Mouse (Mus musculus) limb, embryonic 14.5 days (tissue): Measurements from ENCODE around the gene Gm4353. TPM values are rescaled to one million over a fixed set of nuclear protein-coding genes. Genes with fewer than 3 reads are reported as not detected.

Experiments used
- ATAC-seq: fragments of 200-750 bp; cut with Nextera tagmentation; 2 replicates; pipeline ENCODE4 v1.8.0; 2017; ENCODE audit warnings: low read depth, moderate number of reproducible peaks, moderate TSS enrichment; ENCODE audit not compliant: low FRiP score
- DNase-seq: peaks from one replicate; pipeline ENCODE4 v3.0.0-alpha.2; 2015; ENCODE audit warnings: low spot score
- H3K27ac ChIP-seq: fragments of 300-500 bp; sonication (generic); replicated peaks from 2 replicates; pipeline ENCODE4 v1.5.1; 2014; ENCODE audit warnings: low read depth, mild to moderate bottlenecking, low read length, moderate library complexity, mixed read lengths
- H3K27me3 ChIP-seq: fragments of 300-500 bp; sonication (generic); 2 replicates; pipeline ENCODE4 v1.6.1; 2014; ENCODE audit warnings: low read length, mixed read lengths; ENCODE audit not compliant: control insufficient read depth, insufficient read depth
- H3K36me3 ChIP-seq: fragments of 300-500 bp; sonication (generic); 2 replicates; pipeline ENCODE4 v1.6.1; 2014; ENCODE audit warnings: mild to moderate bottlenecking, low read length, moderate library complexity, mixed read lengths; ENCODE audit not compliant: control insufficient read depth, insufficient read depth
- H3K4me1 ChIP-seq: fragments of 300-500 bp; sonication (generic); 2 replicates; pipeline ENCODE4 v1.6.1; 2014; ENCODE audit warnings: antibody characterized with exemption, low read length, mixed read lengths; ENCODE audit not compliant: control insufficient read depth, insufficient read depth
- H3K4me2 ChIP-seq: fragments of 300-500 bp; sonication (generic); replicated peaks from 2 replicates; pipeline ENCODE4 v1.6.1; 2014; ENCODE audit warnings: low read depth, mild to moderate bottlenecking, low read length, moderate library complexity; ENCODE audit not compliant: severe bottlenecking
- H3K4me3 ChIP-seq: fragments of 300-500 bp; sonication (generic); replicated peaks from 2 replicates; pipeline ENCODE4 v1.5.1; 2014; ENCODE audit warnings: low read length
- H3K9ac ChIP-seq: fragments of 300-500 bp; sonication (generic); 2 replicates; pipeline ENCODE4 v1.6.1; 2014; ENCODE audit warnings: mild to moderate bottlenecking, low read depth, low read length, moderate library complexity; ENCODE audit not compliant: severe bottlenecking
- H3K9me3 ChIP-seq: fragments of 300-500 bp; sonication (generic); 2 replicates; pipeline ENCODE4 v1.6.1; 2016; ENCODE audit warnings: low read length; ENCODE audit not compliant: control insufficient read depth
- POLR2A ChIP-seq: fragments of 200-500 bp; IDR thresholded peaks from 2 replicates; pipeline ENCODE4 v1.8.0; 2012; ENCODE audit warnings: inconsistent platforms, mild to moderate bottlenecking, moderate library complexity, borderline replicate concordance; ENCODE audit not compliant: insufficient read depth, insufficient read length; ENCODE audit errors: extremely low read depth
- WGBS: fragments of 180-500 bp; shearing (Covaris S2); extraction: QIAGEN DNeasy Blood & Tissue Kit; methylation state at CpG from one replicate; pipeline ENCODE4 v1.1.7; 2014; 5-methylcytosine and 5-hydroxymethylcytosine counted together
- polyA plus RNA-seq, 2 experiments: library from polyadenylated mRNA; depleted of rRNA in 1 of 2; stranded (reverse) in 1 of 2; unstranded in 1 of 2; fragments of >200 nt; fragmentation: Nextera tagmentation in 1 of 2; extraction: Ambion mirVana in 1 of 2; gene quantifications; 2 replicates each; pipeline versions ENCODE4 v1.2.1 to v1.2.3; 2012 to 2014

Gene Gm4353
- polyA plus RNA-seq, 2 experiments: 0.79 to 1.1 TPM

DNA sequence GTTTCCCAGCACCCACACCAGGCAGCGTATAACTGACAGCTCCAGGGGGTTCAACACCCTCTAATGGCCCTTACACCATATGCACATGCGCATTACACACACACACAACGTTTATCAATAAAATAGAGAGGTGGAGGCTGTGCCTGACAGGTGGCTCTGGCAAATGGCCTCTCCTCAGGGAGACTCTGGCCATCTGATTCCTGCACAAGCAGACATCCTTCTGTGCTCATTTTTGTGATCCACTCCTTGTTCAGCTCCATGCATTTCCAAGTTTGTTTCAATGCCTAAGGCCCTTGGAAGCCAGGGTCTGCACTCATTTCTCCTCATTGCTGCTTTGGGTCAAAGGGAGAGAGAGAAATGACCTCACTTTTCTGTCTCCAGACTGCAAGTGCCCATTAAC is 26.2 kb upstream of the Gm4353 start:
- no peak for ATAC-seq
- 72% methylated on average over 3 of the region's 3 CpGs for WGBS
- no peak for TF ChIP-seq POLR2A

DNA sequence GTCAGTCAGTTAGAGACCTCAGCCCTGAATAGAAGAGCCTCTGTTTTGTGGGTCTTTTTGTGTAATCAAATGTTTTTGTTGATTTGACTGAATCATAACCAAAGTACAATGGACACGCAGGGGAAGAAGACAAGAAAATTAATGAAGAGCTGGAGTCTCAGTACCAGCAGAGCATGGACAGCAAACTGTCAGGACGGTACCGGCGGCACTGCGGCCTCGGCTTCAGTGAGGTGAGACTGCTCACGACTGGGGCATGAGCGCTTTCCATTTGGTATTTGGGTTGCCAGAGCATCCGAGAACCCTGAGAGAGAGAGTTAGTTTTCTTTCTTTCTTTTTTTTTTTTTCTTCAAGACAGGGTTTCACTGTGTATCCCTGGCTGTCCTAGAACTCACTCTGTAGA is 18.7 kb upstream of the Gm4353 start:
- Histone ChIP-seq H3K4me2 (no peak overlapping the region), H3K9me3 (no peaks in the 10 kb centered on the region), H3K27ac (no peak overlapping the region), H3K36me3 (peaks cover 49% of the 10 kb centered on the region), H3K4me1 (no peaks in the 10 kb centered on the region), H3K27me3 (no peaks in the 10 kb centered on the region), H3K4me3 (no peak overlapping the region), H3K9ac (no peak overlapping the region)
- WGBS: 98% methylated on average over 9 of the region's 9 CpGs
- TF ChIP-seq POLR2A: no peak
- DNase-seq (no peak), ATAC-seq (no peak)

More for the DNA sequence above, 26.2 kb upstream of the Gm4353 start:
- no peak overlapping the region for H3K4me2 ChIP-seq
- no peaks in the 10 kb centered on the region for H3K4me1 ChIP-seq
- no peaks in the 10 kb centered on the region for H3K27me3 ChIP-seq
- H3K4me3 ChIP-seq: no peak overlapping the region
- no peak overlapping the region for H3K27ac ChIP-seq
- H3K9ac ChIP-seq: no peak overlapping the region
- H3K36me3 ChIP-seq: peaks cover 10% of the 10 kb centered on the region
- no peaks in the 10 kb centered on the region for H3K9me3 ChIP-seq
- no peak for DNase-seq

DNA sequence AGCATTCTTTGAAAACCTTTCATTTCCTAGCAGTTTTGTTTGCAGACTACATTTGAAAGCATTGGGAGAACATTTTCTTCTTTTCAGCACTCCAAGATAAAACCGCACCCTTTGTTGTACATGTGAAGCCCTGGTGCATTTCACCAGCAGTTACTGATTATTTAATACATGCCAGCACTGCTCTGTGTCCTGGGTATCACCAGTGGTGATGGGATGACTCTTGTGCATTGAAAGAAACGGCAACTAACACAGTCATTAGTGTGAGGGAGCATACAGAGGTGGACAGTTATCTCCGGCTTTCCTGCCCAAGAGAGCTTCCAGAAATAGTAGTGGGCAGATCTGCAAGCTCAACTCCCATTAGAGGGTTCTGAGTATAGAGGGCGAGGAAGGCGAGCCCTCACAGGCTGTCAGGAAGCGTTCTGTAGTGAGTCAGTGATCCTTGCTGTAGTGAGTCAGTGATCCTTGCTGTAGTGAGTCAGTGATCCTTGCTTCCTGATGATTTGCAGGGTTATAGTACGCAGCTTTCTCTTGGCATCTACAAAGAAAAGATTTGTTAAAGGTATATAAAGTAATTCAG is 15.6 kb upstream of the Gm4353 start:
- no peak for DNase-seq
- H3K4me2 ChIP-seq: no peak overlapping the region
- ATAC-seq: no peak
- TF ChIP-seq POLR2A: no peak
- H3K4me3 ChIP-seq: no peak overlapping the region
- peaks cover 32% of the 10 kb centered on the region for H3K36me3 ChIP-seq
- H3K27me3 ChIP-seq: no peaks in the 10 kb centered on the region
- H3K27ac ChIP-seq: 0 out of 2 replicates have a peak overlapping the region, but pooled peaks have one; percentile 2
- H3K9me3 ChIP-seq: no peaks in the 10 kb centered on the region
- WGBS: 94% methylated on average over 7 of the region's 7 CpGs
- peaks cover 8% of the 10 kb centered on the region for H3K4me1 ChIP-seq
- no peak overlapping the region for H3K9ac ChIP-seq

DNA sequence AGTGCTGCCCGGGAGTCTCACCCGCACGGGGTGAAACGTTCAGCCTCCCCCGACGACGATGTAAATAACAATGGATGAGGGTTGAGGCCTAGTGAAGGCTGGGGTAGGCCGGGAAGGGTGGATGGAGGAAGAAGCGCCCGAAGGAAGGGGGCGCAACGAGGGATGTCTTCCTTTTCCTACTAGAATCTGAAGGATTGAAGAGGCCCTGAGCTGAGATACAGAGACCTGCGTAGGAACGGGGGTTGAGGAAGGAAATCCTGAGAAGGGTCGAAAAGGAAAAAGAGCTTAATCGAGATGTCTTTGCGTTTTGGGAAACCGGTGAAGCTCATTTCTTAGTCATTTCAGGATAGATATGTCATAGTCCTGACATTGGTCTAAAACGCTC is 9.0 kb upstream of the Gm4353 start:
- Histone ChIP-seq H3K4me3 (peak overlapping the region; percentile 52), H3K36me3 (no peaks in the 10 kb centered on the region), H3K4me2 (peak overlapping the region; percentile 87), H3K27ac (peak overlapping the region; percentile 92), H3K4me1 (peaks cover 16% of the 10 kb centered on the region), H3K27me3 (no peaks in the 10 kb centered on the region), H3K9me3 (no peaks in the 10 kb centered on the region), H3K9ac (peak overlapping the region; percentile 73)
- ATAC-seq (peak; percentile 86), DNase-seq (peak; percentile 69)
- no peak; the same call in 1 of the 2 replicates for TF ChIP-seq POLR2A
- under 1% methylated on average over 19 of the region's 19 CpGs for WGBS

DNA sequence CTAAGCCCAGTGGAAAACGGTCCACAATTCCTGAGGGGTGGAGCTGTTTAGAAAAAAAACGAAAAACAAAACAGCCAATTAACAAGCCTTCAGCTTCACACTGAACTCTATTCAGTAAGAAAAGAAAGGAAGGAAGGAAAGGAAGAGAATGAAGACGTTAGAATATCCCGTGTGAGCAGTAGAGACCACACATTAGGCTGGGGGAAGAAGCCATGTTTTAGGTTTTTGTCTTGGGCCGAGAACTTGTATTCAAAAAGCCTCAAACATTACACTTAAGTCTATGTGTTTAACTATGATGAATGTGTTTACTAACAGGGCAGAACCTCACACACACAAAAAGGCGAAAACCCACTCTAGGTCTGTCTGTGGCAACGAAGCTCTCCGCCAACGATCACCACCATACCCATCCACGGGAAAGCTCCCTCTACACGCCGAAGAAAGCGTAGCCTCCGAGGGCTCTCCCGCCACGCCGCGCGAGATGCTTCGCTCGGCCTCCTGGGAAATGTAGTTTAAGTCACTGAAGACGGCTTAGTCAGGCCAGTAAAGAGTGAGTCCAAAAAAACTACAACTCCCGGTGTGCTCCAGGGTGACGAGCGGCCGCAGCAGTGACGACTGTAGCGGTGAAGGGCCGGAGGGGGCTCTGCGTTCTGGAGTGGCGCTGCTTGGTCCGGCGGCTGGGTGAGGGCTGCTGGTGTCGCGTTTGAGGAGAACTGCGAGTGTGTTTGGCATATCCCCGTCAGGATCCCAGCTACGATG is 8.5 kb upstream of the Gm4353 start:
- Histone ChIP-seq H3K9ac (peak overlapping the region; percentile 73), H3K4me2 (peak overlapping the region; percentile 87), H3K27ac (peak overlapping the region; percentile 92), H3K4me1 (peaks cover 16% of the 10 kb centered on the region), H3K4me3 (peak overlapping the region; percentile 52), H3K36me3 (no peaks in the 10 kb centered on the region), H3K9me3 (no peaks in the 10 kb centered on the region), H3K27me3 (no peaks in the 10 kb centered on the region)
- ATAC-seq (peak; percentile 100), DNase-seq (peak; percentile 97)
- under 1% methylated on average over 38 of the region's 38 CpGs for whole genome bisulfite sequencing
- peak; percentile 97; the same call in 1 of the 2 replicates for TF ChIP-seq POLR2A
